Mouse (Mus musculus) left cerebral cortex, postnatal 14 days (tissue): ENCODE data around the gene Aox3. TPM values are rescaled to one million over a fixed set of nuclear protein-coding genes. Genes with fewer than 3 reads are reported as not detected.

Experiments used
- DNase-seq, 2 experiments: peaks; one replicate each; pipeline ENCODE4 v3.0.0; 2021 to 2022; ENCODE audit warnings: low spot score in 2 of 2, mixed read lengths in 1 of 2
- intact Hi-C: fragments of 180-260 bp; cut with DNase I; formaldehyde crosslinking; loops from one replicate; pipeline ENCODE4 v1.15.1; 2025
- long read RNA-seq, 2 experiments: library from polyadenylated mRNA; stranded (forward); transcript quantifications; one replicate each; pipeline ENCODE4 v2.0.0; 2021
- total RNA-seq, 2 experiments: library from RNA; stranded (reverse); gene quantifications; 2 replicates each; pipeline ENCODE4 v1.2.3; 2021

The Aox3 gene
- total RNA-seq, result 1 to 10 TPM; 2.3 to 2.5 TPM
- long read RNA-seq, experiment 1, full-length matches to known transcripts, result 1 of 3 reads
- long read RNA-seq, experiment 1, partial matches to known transcripts, result 2 of 3 reads
- long read RNA-seq, experiment 1, other reads (novel, unspliced or antisense), result 0 of 3 reads
- long read RNA-seq, experiment 2, partial matches to known transcripts, result 0 of 1 reads
- long read RNA-seq, experiment 2, other reads (novel, unspliced or antisense), result 1 of 1 reads

DNA sequence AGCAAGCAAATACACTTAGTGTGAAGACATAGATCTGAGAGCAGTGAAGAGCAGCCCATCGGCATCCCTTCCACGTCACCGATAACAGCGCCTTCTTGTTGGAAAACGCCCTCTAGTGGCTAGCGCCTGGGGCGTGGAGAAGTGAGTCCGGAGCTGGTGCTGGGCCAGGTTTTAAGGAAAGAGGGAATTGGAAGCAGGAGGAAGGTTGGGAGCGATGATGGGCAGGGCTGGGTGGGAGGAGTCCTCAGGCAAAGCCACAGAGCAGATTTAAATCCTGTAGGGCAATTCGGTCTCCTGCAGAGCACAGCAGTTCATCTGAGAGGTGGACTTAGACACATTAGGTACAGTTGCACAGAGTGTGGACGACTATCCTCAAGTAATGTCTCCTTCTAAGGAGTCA lies at the start of gene Aox3:
Gene Aox3 (plus strand): TSS at position 251 of the 400 bp plus-strand sequence.
- DNase-seq, result peak; percentile 80 to 81
- intact Hi-C loops, result loop anchor here (10.0 kb wide), 1 partner anchor 688 kb away; no protein-coding TSS in a partner anchor

GRCm38 (mm10) chr1:58065151-58065550 lies 47.8 kb upstream of the Aox3 start:
- intact Hi-C loops, result no loop called here

GRCm38 (mm10) chr1:58065606-58066005 lies 47.3 kb upstream of the Aox3 start:
- intact Hi-C loops, result no loop called here
- DNase-seq, result no peak

More at GRCm38 (mm10) chr1:58065151-58065550, 47.8 kb upstream of the Aox3 start:
- no peak for DNase-seq

- intact Hi-C loops, result no loop called here
- no peak for DNase-seq
Measured at GRCm38 (mm10) chr1:58069181-58069580, 43.7 kb upstream of the Aox3 start.

DNA sequence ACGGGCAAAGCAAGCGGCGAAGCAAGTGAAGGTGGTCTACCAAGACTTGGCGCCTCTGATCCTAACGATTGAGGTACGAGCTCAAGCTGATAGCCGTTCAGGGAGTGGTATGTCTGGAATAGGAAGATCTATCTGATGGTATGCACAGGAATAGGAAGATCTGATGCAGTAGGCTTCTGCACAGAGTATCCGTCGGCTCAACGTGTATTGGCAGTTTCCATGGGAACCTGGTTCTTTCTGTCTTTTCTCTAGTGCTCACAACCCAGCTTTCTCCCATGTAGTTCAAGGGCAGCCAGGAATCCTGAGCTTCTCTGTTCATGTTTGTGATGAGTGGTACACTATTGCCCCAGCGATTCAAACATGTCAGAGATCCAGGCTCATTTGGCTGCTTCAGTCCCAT lies 42.8 kb upstream of the Aox3 start:
- intact Hi-C loops, result no loop called here
- peak; percentile 11 to 48 for DNase-seq

- intact Hi-C loops, result no loop called here
- no peak for DNase-seq
Measured at GRCm38 (mm10) chr1:58071006-58071405, 41.9 kb upstream of the Aox3 start.

- no peak for DNase-seq
- intact Hi-C loops, result no loop called here
Measured at GRCm38 (mm10) chr1:58071509-58071908, 41.4 kb upstream of the Aox3 start.

DNA sequence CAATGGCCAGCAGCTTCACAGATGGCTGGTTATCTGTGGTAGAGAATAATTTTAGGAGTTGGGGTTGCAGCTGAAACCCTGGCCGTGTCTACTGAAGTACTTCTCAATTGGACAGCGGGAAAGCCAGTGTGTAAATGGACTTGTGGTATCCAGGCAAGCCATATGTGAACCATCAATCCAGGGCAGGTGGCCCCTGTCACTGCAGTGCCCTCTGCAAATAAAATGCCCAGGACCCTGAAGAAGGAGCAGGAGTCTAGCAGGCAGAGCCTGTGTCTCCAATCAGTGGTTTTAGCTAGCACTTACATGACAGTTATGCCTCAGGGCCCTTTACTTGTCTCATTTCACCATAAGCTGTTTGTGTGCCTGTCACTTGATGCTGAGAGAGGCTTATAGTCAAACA lies 40.5 kb upstream of the Aox3 start:
- intact Hi-C loops, result no loop called here
- DNase-seq, result no peak

- DNase-seq, result no peak
- intact Hi-C loops, result no loop called here
Measured at GRCm38 (mm10) chr1:58072991-58073730, 39.8 kb upstream of the Aox3 start.

- intact Hi-C loops, result no loop called here
- no peak for DNase-seq
Measured at GRCm38 (mm10) chr1:58074266-58074665, 38.7 kb upstream of the Aox3 start.

DNA sequence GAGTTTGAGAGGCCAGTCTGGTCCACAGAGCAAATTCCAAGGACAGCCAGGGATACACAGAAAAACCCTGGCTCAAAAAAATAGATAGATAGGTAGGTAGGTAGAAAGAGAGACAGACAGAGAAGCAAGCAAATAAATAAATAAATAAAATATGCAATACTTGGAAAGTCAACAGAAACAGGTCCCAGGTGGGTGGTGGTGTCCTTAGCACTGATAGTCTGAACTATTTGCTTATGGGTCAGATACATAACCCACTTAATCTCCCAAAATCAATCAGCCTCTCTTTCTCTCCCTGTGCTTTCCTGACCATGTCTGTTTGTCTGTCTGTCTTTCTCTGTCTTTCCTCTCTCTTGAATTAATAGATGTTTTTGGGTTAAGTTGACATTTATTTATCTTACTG lies 35.0 kb upstream of the Aox3 start:
- no peak for DNase-seq
- intact Hi-C loops, result no loop called here

DNA sequence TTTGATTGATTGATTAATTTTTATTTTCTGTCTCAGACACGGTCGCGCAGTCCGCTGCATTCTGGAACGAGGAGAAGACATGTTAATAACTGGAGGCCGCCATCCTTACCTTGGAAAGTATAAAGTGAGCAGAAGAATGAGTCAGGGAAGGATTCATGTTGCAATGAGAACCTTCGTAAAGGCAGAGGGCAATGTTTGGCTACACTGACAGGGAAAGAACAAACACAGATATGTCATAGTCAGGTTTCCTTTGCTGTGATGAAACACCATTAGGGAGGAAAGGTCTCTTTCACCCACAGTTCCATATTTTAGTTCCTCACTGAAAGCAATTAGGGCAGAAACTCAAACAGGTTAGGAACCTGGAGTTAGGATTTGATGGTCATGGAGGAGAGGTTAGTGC lies 34.5 kb upstream of the Aox3 start:
- DNase-seq, result no peak
- intact Hi-C loops, result no loop called here

- DNase-seq, result no peak
- intact Hi-C loops, result no loop called here
Measured at GRCm38 (mm10) chr1:58079689-58080088, 33.2 kb upstream of the Aox3 start.

DNA sequence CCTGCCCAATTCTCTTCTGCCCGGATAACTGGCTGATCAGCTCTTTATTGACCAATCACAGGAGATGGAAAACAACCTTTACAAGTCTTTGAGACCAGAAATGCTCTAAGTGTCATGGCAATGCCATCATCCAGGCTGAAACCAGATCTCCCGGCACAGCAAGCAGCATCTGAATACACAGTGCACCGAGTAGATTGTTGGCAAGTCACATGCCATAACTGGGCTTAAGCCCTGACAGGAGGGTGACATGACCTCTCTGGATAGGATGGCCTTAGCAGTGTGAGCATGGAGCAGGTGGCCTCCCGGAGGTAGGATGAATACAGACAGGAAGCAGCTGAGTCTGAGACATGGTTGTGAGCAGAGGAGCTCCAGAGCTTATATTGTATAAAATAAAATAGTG lies 32.5 kb upstream of the Aox3 start:
- intact Hi-C loops, result no loop called here
- DNase-seq, result no peak

DNA sequence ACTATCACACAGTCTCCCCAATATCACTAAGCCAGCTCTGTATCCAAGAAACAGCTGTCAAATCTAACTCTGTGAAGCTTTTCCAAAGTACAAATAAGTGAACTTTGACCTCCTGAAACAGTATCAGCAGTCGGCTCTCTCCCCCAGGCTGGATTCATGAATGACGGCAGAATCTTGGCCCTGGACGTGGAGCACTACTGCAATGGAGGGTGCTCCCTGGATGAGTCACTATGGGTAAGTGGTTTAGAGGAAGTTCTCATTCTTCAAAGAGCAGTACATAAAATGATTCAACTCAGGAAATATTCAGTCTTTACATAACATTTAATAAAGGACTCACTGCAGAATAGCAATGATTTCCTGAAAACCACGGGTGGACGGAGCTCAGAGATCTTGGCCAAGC lies 31.6 kb upstream of the Aox3 start:
- intact Hi-C loops, result no loop called here
- DNase-seq, result no peak

GRCm38 (mm10) chr1:58089316-58089715 lies 23.6 kb upstream of the Aox3 start:
- intact Hi-C loops, result no loop called here
- no peak for DNase-seq

DNA sequence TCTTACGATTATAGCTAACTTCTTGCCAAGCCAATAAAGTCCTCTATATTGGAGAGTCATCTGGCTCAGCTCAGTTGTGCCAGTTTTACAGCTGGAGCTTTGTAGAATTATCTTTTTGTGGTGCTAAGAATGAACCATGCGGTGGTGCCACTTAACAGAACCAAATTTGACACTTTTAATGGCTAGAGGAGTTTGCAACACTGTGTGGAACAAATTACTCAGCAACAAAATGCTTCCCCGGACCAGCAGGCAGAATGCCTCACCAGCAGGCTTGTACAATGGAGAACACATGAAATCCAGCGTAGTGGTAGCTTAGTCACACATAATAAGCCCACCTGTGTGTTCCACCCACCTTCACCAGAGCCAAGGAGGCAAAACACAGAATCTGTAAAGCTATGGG lies 22.7 kb upstream of the Aox3 start:
- intact Hi-C loops, result no loop called here
- DNase-seq, result no peak

DNA sequence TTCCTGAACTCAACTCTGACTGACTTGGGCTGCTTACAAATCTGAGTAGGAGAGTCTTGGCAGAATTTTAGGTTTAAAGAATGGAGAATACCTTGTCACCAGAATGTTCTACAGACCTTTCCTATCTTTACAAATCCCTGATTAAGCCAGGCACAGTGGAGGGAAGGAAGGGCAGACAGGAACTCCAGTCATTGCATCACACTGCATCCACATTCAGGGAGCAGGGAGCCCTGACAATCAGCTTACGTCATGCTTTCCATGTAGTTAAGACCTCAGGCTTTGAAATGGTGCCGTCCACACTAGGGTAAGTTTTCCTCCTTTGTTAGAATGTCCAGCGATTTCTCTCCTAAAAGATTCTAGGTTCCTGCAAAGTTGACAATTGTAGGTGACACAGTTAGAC lies 21.7 kb upstream of the Aox3 start:
- no peak for DNase-seq
- intact Hi-C loops, result no loop called here

DNA sequence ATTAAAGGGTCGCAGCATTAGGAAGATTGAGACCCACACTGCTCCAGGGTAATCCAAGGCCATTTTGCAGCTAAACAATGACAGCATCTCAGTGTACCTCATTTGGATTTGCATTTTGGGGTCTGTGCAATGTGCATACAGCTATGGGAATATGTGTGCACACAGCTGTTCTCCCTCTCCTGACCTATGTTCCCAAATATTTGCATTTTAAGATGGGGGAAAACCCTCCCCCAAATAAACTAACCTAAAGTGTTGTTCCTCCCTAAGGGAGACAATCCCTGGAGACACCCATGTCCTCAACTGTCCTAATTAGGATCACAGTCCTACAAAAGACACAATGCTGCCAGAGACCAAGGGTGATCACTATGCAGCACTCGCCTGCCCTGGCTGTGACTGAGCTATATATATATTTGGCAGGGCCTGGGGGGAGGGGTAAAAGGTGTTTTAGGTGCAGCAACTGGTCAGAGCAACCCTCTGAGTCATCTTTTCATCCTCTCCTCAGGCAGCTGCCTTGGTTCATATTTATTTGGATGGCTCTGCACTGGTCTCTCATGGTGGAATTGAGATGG lies 20.9 kb upstream of the Aox3 start:
- intact Hi-C loops, result no loop called here
- DNase-seq, result no peak

- DNase-seq, result no peak
- intact Hi-C loops, result no loop called here
Measured at GRCm38 (mm10) chr1:58097338-58097737, 15.6 kb upstream of the Aox3 start.

GRCm38 (mm10) chr1:58099119-58099518 lies 13.8 kb upstream of the Aox3 start:
- no peak for DNase-seq
- intact Hi-C loops, result no loop called here
